Mouse (Mus musculus) heart, postnatal 36 days (tissue): ENCODE results near the gene Camta1. TPM values are rescaled to one million over a fixed set of nuclear protein-coding genes. Genes with fewer than 3 reads are reported as not detected.

Experiments
- DNase-seq, 2 experiments: peaks; one replicate each; pipeline ENCODE4 v3.0.0; 2021 to 2022
- intact Hi-C: fragments of 180-260 bp; cut with DNase I; formaldehyde crosslinking; loops from one replicate; pipeline ENCODE4 v1.15.1; 2025
- total RNA-seq, 2 experiments: library from RNA; stranded (reverse); gene quantifications; 2 replicates each; pipeline ENCODE4 v1.2.3; 2021

Camta1 gene
- total RNA-seq, 2 experiments from 2014 or later = 217 to 218 TPM

DNA sequence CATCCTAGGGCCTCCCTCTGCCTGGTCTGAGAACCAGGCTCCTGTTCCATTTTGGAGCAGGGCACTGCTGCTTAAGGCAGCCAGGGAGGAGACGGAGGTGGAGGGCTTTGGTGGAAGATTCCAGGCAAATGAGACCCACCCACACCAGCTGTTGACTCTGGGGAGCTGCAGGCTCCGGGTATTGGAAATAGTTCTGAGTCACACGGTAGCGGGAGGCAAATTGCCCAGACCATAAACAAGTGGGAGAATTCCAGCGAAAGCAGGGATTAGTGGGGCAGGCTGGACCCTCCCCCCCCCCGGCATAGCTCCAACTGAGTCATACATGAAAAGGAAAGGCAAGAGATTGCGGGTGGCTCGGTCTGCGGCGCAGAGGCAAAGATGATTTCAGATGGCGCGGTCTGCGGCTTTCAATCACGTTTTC, 450.0 kb downstream of the Camta1 start:
- peak; percentile 27 to 54 for DNase-seq
- intact Hi-C loops = no loop called here

DNA sequence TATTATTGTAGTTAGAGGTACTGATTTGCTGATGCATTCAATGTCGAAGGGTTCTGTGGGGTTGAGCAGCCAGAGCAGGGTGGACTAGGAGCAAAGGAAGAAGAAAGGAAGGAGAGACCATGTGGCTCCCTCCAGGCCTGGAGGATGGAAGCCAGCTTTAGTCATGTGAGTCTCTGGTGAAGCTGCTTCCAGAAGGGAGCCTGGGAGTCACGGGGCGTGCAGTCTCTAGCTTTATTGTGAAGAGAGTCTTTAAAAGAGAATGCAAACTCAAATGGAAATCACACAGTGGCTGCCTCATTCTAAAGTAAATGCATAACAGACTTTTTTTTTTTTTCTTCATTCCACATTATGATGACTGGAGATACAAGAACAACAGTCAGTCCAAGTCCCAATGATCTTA, 450.7 kb downstream of the Camta1 start:
- intact Hi-C loops = no loop called here
- DNase-seq = no peak

DNA sequence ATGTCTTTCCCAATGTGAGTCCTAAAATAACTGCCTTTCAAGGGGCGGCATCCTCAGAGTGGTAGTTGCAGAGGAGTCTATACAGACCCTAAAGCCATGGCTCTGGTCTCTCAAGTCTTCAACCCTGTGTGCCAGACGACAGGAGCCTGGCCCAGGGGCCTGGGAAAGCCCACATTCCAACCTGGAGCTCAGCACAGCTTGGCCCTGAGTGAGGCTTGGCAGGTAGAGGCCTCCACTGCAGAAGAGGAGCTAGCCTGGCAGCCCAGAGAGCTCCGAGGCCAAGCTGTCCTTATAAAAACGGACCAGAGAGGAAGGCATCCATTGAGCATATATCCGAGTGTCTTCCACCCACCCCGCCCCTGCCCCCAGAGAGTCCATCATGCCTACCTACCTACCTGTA, 452.4 kb downstream of the Camta1 start:
- intact Hi-C loops = no loop called here
- no peak for DNase-seq

DNA sequence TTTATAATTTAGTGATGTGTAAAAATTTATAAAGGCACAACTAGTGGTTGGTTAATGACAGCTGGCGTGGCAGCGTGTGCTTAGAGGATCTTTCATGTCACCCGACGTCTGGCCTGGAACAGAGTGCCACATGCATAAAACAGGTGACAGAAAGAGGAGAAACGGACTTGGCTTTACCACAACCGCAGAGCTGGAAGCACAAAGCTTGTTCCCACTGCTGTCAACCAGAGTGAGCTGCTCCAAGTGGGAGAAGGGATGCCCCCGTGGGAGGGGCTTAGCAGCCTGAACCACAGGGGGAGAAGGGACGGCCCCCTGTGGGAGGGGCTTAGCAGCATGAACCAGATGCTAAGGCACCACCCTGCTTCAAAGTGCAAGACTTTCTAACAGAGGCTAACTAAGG, 452.9 kb downstream of the Camta1 start:
- DNase-seq = no peak
- intact Hi-C loops = no loop called here

DNA sequence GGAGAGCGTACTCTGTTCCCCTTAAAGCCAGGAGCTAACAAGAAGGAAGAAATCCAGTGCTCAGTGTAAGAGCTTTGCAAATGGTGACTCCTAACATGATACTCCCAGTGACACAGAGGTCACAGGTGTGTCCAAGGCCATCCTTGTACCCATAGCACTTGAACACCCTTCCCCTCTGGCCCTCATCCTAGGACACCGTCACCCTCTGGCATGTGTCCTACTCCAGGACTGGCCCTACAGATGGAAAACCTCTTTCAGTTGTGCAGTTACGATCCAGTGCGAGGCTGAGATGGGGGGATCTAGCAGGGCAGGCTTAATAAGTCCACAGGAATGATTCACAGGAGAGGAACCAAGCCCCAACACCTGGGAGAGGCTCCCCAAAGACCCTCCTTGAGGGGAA, 453.4 kb downstream of the Camta1 start:
- DNase-seq = peak in 1 of 2 experiments; percentile 16

DNA sequence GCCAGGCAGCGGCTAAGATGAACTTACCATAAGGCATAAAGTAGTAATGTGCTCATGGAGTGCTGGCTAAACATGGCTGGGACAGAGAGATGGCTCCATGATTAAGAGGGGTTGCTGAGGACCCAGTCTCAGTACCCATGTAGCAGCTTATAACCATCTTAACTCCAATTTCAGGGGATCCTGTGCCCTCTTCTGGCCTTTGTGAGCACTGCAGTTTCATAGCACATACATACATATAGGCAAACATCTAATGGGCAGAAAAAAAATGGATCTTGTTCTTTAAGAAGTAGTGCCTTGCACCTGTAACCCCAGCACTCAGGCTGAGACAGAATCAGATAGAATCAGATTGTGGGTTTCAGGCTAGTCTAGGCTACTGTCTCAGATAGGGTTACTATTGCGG, 454.5 kb downstream of the Camta1 start:
- intact Hi-C loops = no loop called here
- DNase-seq = no peak

More for the DNA sequence above, 453.4 kb downstream of the Camta1 start:
- intact Hi-C loops = no loop called here

DNA sequence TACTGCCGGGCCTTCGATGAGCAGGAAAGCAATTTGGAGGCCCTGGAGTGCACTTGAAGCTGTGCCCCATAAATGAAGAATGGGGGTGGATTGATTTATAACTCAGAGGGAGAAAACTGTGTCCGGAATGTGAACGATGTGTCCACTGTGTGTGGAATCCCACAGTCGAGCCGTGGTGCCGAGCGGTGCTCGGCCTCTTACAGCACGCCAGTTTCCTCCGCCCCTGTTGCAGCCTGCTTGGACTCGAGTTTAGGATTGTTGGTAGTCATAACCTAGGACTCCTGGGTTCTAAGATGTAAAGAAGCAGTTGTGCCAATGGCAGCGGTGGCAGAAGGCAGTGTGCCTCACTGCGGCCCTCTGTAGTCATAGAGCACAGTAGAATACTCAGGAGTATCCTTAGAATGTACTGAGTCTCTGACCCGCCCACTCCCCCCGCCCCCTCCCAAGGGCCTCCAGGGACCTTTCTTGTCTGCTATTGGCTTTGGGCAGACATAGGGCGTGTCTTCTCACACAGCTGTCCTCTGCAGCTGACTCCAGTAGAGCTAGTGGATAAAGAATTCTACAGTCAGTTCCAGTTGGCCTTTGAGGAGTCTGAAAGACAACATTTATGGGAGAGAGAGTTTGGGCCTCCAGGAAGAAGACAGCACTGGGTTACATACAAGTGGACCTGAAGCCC, 457.0 kb downstream of the Camta1 start:
- intact Hi-C loops = no loop called here
- no peak for DNase-seq

DNA sequence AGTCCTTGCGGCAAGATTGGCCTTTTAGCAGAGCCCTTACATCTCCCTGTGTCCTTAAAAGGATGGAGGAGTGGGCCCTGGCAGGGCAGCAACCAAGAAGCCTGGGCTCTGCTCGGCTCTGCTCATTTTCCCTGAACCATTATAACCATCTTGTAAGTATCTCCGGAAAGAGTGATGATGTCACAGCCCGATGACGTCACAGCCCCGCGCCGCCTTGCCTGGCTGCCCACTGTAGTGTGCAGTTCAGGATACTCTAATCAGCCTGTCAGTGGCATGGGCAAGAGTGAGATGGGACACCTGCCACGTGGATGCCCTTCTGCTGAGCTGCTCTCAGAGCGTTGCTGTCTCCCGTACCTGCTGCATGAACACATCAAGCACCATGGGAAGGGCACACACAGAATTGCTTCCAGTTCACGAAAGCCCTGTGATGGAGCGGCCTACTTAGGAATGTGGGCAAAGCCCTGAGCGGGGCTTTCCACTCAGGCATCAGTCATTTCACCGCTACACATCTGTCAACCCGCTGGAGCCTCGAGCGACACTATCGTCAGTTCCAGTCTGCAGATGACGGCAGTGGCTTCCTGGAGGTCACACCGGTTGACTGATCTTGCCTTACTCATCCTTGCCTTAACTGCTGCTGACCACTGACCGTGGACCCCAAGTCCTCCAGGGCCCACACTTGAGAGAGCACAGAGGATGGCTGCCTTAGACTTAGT, 459.8 kb downstream of the Camta1 start:
- no peak for DNase-seq
- intact Hi-C loops = no loop called here

DNA sequence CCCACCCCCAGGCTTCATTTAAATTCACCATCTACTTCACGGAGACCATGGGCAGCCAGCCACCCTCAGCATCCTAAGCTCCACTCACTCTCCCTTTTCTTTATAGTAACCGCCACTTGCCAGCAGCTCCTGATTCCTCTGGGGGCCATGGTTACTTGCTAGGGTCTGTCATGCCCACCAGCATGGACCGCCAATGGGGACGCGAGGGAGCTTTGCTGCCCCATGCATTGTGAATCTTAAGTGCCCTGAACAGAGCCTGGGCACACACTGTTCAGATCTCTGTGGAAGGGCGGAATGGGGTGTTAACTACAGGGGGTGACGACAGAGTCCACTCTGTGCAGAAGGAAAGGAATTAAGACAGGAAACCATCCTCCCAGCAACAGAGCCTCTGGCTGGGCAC, 465.1 kb downstream of the Camta1 start:
- DNase-seq = no peak
- intact Hi-C loops = no loop called here

DNA sequence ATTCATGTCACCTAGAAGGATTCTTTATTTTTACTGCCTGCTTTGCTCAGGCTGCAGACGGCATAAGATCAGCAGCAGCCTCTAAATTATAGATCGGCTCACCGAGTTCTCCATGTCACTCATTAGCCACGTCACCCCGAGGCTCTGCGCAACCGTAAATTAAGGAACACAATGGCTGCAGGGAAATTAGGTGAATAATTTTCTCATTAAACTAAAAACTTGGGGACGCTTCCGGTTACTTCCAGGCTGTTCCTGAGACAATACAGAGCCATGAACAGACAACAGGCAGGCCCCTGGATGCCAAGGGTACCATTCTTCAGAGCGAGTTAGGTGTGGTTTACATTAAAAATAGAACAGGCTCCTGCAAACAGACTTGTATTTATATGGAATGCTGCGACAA, 472.3 kb downstream of the Camta1 start:
- intact Hi-C loops = no loop called here
- no peak for DNase-seq

DNA sequence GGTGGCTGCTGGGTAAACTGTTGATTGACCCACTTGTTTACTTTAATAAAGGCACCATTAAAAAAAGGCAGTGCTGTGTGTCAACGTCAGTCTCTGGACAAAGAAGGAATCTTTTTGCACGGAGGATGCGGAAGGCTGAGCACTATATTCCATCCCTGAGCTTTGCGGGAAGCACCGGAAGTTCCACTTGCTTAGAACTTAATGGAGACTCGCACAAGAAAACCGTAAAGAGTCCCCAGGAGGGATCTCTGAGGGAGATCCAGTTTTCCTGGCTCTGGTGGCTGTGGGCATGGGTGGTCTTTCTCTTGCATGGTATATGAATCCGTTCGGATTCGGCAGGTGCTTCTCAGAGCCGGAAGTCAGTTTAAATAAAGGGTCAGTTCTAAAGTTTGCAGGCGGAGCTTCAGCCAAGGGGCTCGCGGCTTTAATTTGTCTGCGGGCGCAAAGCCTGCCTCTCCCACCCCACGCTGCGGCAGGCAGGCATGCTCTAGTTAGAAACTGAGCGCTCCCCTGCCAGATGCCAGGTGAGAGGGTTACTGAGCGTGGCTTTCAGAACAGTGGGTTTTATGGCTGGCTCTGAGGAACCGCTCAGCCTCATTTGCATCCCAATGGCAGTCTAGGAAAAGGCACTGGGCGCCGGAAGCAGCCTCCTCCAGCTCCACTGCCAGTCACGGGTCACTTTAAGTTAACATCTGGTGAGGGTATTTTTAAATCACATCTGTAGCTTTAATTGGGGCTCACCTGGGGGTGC, 474.8 kb downstream of the Camta1 start:
- intact Hi-C loops = no loop called here
- DNase-seq = no peak

DNA sequence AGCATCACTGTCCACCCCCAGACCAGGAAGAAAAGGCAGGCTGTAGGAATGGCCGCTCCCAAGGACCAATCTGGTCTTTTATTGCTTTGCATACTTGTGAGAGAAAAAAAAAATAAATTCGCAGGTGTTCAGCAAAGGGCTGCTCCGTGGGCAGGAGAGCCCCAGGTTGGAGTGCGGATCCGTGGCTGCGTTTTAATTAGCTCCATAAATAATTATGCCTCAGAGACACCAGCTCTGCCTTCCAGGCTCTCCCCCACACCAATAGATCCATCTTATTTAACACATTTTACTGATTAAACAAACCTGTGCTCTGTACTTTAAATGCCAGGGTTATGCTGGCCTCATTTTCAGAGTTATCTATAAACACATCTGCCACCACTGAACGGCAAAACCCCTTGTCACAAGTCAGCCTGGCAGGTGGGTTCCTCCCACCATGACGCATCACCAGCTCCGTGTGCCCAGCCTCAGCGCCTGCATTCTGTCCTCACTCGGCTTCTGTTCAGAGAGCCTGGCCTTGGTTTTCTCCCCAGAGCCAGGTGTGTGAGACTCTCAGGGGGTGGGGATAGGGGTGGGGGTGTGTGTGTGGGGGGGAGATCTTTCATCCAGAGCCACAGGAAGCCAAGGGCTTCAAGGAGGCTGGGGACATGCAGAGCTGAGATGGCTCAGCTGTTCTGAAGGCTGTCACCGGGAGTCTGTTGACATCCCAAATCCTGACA, 475.5 kb downstream of the Camta1 start:
- DNase-seq = no peak
- intact Hi-C loops = no loop called here

DNA sequence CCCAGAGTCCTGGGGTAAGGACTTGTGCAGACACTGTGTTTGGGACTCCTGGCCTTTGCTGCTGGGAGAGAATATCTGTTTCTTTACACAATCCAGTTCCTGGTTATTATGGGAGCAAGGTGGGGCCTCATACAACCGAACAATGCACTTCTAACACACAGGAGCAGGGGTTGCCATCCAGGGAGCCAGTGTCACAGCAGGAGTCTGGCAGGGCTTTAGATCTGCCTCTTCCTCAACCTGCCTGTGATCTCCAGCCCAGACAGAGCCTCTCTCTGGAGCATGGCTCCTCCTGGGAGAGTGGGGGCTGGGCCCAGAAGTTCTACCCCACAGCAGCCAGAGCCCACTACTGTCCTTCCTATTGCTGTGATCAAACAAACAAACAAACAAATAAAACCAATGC, 483.9 kb downstream of the Camta1 start:
- intact Hi-C loops = no loop called here
- DNase-seq = no peak

DNA sequence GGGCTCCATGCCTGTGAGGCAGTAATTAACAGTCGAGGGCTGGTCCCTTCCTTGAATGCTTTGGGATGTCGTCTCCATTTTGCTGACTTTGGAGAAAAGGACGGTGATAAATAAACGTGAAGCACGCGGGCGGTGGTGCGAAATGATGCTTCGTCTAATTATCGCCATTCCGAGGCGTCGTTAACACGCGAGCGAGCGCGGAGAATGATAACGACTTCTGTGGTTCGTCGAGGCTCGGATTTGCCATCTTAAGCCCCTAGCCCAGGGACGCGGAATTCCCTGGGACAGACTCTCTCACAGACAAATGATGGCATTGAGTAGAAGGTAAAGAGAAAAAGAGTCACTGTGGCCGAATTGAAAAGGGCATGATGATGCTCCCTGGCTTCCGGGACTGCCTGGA, 485.4 kb downstream of the Camta1 start:
- no peak for DNase-seq
- intact Hi-C loops = no loop called here

DNA sequence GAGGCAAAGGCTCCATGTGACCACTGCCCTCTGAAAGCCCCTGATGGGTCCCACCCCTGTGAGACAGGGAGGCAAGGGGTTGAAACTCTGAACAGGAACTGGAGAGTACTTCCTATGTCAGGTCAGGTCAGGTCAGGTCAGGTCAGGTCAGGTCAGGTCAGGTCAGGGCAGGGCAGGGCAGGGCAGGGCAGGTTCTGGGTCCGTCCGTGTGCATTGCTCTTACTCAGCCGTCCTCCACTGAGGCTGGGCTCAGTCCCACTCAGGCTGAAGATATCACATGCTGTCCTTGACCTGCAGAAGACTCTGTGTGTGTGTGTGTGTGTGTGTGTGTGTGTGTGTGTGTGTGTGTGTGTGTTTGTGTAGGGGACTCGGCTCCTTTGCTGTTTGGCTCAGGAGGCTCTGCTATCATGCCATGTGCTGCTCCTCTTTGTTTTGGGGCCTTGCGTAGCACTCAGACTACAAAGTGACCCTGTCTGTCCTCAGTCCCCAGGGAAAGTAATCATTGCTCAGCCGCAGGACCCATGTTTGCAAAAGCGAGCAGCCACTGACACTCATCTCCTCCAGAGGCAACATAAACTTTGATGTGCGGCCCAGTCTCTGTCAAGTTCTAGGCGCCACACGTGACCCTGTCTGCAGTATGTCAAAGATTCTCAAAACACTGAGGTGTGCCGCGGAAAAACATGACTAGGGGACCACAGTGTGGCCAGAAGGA, 488.7 kb downstream of the Camta1 start:
- no peak for DNase-seq
- intact Hi-C loops = no loop called here

DNA sequence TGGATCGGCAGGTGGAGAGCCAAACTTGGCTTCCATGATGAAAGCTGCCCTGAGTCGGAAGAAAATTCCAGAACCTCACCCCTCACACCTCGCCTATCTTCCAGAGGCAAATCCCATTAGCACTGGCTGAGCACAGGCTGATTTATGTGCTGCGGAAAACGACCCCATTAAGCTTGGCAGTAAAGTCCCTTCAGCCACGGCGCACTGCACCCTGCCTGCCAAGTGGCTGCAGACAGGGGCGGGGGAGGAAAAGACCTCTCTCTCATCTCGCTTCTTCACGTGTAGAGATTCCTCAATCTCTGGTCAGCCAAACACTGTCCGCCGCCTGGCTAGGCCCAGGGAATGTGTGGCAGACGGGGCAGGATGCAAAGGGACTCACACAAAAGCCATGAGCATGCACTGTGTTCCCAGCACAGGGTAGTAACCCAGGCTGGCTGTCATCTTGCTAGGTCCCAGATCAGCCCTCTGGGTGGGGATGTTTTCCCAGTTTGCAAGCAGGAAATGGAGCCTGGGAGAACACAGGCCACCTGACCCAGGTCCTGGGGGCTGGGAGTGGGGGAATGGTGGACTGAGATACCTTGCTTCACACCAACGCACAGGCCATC, 494.6 kb downstream of the Camta1 start:
- no peak for DNase-seq
- intact Hi-C loops = no loop called here

DNA sequence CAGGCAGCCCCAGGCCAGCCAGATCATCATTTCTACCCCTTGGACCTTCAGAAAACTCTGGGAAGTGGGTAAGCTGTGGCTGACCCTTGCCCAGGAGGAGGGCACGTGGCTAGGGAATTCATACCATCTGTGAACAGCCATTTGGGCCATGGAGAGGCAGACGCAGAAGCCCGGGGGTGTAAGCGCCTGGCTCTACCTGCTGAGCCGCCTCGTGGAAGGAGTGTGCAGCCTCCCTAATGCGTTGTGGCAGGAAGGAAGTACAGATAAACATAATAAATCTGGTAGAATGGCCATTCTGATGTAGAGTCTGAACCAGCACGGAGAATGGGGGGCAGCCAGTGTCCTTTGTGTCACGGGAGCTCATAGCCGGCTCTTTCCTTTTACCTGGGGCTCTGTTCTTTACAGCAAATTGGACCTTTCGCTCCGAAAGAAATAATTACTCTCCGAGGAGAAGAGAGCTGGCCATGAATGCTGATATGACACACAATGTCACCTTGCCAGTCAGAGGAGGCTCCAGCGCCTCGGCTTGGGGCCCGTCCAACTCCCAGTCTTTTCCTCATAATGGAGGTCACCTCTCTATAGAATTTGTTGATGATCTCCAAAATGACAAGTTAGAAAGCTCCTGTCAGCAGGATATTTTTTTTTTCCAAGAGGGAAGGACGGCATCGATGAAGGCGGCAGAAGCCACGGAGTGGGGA, 500.6 kb downstream of the Camta1 start:
- peak; percentile 9 to 21 for DNase-seq
- intact Hi-C loops = no loop called here

DNA sequence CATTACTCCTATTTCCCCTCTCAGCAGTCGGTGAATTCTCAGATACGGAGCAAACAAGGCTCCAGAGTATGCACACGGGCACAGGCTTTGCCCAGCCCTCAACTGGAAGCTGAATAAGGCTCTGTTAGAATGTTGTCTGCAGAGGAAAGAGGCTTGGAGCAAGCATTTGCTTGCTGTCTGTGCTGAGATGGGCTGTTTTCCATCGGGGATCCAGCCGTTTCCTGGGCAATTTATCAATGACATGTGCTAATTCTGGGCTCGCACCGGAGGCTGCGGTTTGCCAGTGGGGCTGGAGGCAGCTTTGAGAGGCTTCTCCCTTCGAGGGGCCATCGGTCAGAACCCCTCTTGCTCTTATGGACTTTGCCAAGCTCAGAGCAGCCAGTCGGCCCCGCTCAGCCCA, 506.2 kb downstream of the Camta1 start:
- intact Hi-C loops = no loop called here
- no peak for DNase-seq

DNA sequence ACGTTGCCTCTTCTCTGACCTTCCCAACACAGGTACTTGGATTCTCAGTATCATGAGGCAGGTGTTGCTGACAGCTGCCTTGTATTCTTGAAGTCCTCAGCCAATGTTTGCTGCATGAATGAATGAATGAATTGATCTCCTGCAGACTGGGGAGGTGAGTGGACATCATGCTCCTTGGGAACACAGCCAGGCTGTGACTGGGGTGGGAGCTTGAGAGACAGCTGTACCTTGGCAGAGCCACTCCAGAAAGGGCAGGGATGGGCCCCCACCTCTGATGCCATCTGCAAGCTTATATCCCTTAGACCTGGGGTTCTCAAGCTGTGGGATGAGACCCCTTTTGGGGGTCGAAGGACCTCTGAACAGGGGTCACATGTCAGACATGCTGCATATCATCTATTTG, 508.9 kb downstream of the Camta1 start:
- intact Hi-C loops = no loop called here
- DNase-seq = no peak

DNA sequence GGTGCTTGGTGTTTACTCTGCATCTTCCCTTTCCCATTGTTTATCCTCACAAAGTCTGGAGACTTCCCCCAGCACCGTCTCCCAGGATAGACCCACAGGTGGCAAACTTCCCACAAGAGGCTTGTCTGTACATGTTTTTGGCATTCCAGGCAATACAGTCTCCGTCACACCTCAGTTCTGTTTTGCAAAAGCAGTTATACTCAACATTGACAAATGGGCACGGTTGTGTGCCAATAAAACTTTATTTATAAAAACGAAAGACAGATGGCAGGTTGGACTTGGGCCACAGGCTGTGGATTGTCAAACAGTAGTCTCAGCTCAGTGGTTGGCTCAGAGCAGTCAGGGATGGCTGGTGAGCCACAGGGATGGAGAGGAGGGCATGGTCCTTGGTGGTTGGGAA, 509.4 kb downstream of the Camta1 start:
- DNase-seq = no peak
- intact Hi-C loops = no loop called here
